Mouse (Mus musculus) central nervous system, embryonic 14 days (tissue): ENCODE data around the gene Pygo2. TPM values are rescaled to one million over a fixed set of nuclear protein-coding genes. Genes with fewer than 3 reads are reported as not detected.

Experiments
- polyA plus RNA-seq: library from polyadenylated mRNA; depleted of rRNA; stranded (reverse); fragments of >200 nt; gene quantifications from 2 replicates; pipeline ENCODE4 v1.2.3, GENCODE M21; 2012; rRNA removed

Gene Pygo2
- polyA plus RNA-seq = 63.1 and 63.3 TPM in 2 replicates

DNA sequence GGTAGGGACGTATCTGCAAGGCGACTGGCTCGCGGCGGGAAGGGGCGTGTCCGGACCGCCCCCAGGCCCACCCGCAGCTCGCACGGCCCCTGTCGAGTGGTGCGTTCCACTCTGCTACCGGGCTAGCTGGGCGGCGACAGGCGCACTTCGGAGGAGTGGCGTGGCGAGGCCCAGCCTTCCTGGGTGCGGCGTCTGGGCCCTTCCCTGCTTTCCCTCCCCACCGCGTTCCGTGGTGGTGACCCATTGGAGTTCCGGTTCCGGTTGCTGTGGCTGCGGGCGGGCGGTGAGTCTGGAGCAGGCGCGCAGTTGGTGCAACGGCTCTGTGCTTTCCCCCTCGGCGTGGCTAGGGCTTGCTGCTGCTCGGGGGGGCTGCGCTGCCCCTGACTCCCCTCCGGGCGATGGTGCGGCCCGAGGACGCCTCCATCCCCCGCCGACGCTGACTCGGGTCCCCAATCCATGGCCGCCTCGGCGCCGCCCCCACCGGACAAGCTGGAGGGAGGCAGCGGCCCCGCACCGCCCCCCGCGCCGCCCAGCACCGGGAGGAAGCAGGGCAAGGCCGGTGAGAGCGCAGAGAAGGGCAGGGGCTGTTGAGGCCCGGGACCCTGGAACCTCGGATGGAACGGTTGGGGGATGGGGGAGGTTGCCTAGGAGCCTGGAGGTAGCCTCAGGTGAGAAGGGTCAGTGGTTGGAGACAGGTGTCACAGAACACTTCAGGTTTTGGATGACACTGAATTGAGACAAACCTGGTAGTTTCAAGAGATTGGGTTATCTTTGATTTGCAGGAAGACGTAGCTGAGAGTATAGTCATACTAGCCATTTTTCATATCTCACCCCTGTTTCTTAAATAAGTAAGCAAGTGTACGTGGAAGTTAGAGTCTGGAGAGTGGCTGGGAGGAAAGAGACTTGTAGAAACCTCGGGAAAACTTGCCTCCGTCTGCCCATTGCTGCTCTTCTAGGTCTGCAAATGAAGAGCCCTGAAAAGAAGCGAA is at the start of gene Pygo2:
Gene Pygo2, plus strand, starts transcription at position 44 of the 989 bp plus-strand sequence.

DNA sequence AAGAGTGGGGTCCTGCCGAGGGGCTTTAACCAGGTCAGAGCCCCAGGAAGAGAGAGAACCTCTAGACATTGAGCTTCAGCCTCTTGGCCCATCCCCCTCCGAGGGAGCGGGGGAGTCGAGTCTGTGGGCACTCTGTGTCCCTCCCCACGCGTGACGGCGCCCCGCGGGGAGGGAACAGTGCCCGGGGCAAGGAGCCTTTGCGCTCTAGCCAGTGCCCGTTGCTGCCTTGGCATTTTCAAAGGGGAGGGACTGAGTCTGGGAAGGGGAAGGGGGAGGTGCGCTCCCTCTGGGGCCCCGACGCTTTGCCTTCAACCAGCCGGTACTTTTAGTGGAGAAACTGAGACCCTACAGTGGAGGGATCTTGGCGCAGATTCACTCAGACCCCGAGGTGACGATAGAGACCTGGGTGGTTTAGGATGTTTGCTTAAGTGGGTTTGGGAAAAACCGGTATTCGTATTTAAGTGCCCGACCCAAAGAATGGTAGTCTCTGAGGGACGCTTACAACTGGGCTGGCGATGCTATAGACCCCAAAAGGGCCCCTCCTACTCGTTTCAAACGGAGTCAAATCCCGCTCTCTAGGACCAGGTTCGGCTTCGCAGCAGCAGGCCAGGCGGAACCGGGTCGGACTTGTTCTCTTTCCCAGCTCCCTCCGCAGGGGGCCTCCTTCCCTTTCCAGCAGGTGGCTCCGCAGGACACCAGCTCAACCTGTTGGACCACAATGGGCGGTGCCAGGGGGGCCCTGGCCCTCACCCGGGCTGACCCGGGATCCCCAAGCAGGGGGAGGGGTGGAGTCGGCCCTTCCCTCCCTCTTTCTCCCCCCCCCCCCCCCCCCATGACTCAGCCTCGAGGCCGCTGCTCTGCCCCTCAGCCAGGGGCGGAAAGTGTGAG is 35.8 kb upstream of the Pygo2 start, which contains the start of gene Zbtb7b:
Gene Zbtb7b, minus strand, starts transcription at position 771 of the 888 bp plus-strand sequence.

DNA sequence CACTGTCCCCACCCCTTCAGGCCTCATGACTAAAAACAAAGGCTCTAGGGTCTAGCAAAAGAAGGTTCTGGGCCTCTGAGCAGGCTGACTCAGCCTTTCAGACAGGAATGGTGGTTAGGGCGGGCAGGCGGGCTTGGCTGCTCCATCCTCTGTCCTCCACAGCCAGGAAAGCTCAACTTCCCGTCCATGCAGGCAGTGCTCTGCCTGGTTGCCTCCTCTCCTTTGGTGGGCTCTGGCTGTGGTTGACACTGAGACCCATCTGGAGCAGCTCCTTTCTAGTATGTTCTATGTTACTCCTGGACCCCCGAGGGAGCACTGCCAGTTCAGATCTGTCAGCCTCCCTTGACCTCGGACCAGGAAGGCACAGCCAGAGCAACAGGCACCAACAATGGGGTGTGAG is 27.3 kb upstream of the Pygo2 start, which contains the start of gene Lenep:
Gene Lenep, minus strand, starts transcription at position 101 of the 400 bp plus-strand sequence.

DNA sequence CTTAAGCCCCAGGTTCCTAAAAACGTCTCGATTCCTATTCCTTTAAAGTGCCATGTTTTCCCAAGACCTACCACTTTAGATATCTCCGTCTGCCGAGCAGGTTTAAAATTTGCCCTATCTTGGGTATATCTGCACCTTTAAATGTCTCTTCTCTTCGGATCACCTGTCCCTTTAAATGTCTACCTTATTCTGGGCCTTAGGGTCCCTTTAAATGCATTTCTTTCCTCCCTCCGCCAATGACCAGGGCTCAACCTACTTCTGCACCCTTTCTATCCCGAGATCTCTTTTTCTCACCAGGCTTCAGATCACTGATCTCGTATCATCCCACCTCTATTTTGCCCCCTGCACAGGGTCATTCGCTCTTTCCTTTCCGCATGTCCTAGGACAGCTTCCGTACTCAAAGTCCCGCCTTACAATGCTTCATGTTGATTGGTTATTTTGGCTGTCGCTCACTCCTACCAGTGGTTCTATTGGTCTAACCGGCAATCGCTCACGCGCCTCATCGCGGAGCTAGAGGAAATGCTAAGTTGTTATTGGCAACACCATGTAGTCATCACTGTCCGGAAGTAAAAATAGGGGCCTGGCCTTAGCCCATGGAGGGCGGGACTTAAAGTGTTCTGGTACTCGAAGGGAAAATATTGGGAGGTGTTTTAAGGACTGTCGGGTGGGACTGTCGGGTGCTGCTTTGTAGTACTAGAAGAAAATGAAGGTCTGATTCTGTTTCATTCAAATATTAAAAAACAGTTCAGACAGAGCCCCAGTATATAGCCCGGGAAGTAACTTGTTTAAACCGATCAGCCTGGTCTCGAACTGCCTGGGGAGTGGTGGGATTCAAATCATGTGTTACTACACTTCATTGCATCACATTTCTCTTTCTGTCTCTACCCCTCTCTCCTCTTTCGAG is 18.3 kb upstream of the Pygo2 start, which contains the start of gene Flad1:
Gene Flad1, minus strand, starts transcription at position 381 of the 904 bp plus-strand sequence.

DNA sequence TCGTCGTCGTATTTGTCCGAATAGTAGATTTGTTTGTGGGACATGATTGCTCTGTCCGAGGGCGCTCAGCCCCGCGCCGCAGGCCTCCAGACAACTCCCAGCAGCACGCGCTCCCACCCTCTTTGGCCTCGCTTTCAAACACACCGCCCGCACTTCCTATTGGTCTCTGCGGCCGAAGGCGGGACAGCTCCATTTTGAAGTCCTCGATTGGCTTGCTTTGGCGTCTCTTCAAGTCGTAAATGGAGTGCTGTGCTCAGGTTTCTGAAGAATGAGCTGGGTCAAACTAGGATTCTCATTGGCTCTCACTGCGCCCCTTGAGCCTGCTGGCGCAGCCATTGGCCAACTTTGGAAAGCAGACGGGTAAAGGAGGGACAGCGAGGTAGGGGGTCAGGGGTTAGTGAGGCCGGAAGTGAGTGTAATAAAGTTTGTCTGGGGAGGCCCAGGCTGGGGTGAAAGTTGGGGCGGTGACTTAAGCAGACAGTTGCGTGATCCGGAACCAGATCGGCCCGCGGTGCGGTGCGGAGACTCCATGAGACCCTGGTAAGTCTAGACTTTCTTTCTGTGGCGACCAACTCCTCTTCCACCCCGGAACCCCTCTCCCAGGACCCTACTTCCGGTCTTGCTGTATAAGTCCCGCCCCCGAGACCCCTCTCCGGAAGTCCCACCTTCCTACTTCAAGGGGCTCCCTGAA is 11.7 kb upstream of the Pygo2 start, which contains the start of the genes Cks1b and Shc1:
Gene Cks1b, minus strand, starts transcription at position 214 of the 691 bp plus-strand sequence.
Gene Shc1, plus strand, starts transcription at position 274 of the 691 bp plus-strand sequence.

DNA sequence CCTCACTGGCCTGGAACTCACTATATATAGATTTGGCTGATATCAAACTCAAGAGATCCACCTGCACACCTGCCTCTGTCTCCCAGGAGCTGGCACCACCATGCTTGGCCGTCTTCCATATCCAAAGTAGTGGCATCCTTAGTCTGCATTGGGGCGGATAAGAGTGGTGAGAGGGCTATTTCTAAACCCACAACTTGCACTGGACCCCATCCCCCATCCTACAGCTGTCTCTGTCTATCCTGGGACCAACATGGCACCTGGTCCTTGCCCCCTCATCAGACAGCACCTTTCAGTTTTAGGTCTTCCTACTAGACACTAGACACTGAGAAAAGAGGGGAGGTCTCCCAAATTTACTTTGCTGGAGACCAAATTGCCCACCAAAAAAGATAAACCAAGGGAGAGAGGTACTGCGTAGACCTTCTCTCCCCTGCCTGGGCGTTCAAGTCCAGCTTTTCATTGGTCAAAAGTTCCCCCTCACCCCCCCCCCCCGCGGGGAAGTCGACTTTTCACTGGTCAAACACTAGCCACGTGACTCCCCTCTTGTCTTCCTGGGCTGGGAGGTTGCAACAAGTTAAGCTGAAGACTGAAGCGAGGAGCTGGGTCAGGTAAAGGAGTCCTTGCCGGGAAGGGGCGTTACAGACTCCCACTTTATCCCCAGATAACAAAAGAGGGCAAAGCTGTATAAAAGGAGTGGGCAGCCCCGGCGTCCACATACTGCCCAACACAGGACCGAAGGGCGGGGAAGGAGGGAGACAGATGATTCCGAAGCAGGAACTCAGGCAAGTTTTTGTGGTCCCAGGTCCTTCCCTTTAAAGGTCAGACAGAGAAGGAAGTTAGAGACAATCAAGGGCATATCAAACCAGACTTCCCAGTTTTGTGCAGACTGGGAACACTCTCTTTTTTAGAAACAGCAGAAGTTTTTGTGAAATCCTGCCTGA is 6.4 kb downstream of the Pygo2 start, which contains the start of gene Pbxip1:
Gene Pbxip1, plus strand, starts transcription at position 531 of the 938 bp plus-strand sequence.

GRCm38 (mm10) chr3:89454401-89455177 is 24.6 kb downstream of the Pygo2 start, which contains the start of gene Pmvk:
Gene Pmvk (plus strand): TSS chr3:89454541.

Other genes with a start within 250 kb of the Pygo2 start
- 73.1 and 87.3 TPM in 2 replicates for gene Fam189b, start 247.1 kb upstream of the Pygo2 start, polyA plus RNA-seq
- gene Gba, start 227.3 kb upstream of the Pygo2 start, polyA plus RNA-seq = 51.1 and 54.2 TPM in 2 replicates
- 175 and 182 TPM in 2 replicates for gene Thbs3, start 215.0 kb upstream of the Pygo2 start, polyA plus RNA-seq
- gene Mtx1, start 203.1 kb upstream of the Pygo2 start, polyA plus RNA-seq = 162 and 175 TPM in 2 replicates
- gene Muc1, start 201.2 kb upstream of the Pygo2 start, polyA plus RNA-seq = 9.0 and 10.7 TPM in 2 replicates
- gene Krtcap2, start 184.2 kb upstream of the Pygo2 start, polyA plus RNA-seq = 101 and 102 TPM in 2 replicates
- gene Trim46, start 183.9 kb upstream of the Pygo2 start, polyA plus RNA-seq = 104 and 109 TPM in 2 replicates
- 175 and 201 TPM in 2 replicates for gene Dpm3, start 170.9 kb upstream of the Pygo2 start, polyA plus RNA-seq
- 57.4 and 74.4 TPM in 2 replicates for gene Slc50a1, start 159.6 kb upstream of the Pygo2 start, polyA plus RNA-seq
- 12.7 and 19.2 TPM in 2 replicates for gene Efna1, start 149.1 kb upstream of the Pygo2 start, polyA plus RNA-seq
- 50.5 and 63.6 TPM in 2 replicates for gene Efna3, start 107.2 kb upstream of the Pygo2 start, polyA plus RNA-seq
- gene Efna4, start 92.2 kb upstream of the Pygo2 start, polyA plus RNA-seq = 23.2 and 25.2 TPM in 2 replicates
- 60.2 and 80.6 TPM in 2 replicates for gene Adam15, start 80.2 kb upstream of the Pygo2 start, polyA plus RNA-seq
- 0.31 and 0.36 TPM in 2 replicates for gene Dcst2, start 68.2 kb upstream of the Pygo2 start, polyA plus RNA-seq
- 0.05 and 0.10 TPM in 2 replicates for gene Dcst1, start 65.0 kb upstream of the Pygo2 start, polyA plus RNA-seq
- gene Zbtb7b, start 35.4 kb upstream of the Pygo2 start, polyA plus RNA-seq = 2.3 and 4.1 TPM in 2 replicates
- gene Lenep, start 27.4 kb upstream of the Pygo2 start, polyA plus RNA-seq = 4.3 and 5.9 TPM in 2 replicates
- gene Flad1, start 18.3 kb upstream of the Pygo2 start, polyA plus RNA-seq = 44.4 and 51.7 TPM in 2 replicates
- gene Cks1b, start 11.8 kb upstream of the Pygo2 start, polyA plus RNA-seq = 129 and 142 TPM in 2 replicates
- gene Shc1, start 11.8 kb upstream of the Pygo2 start, polyA plus RNA-seq = 28.8 and 52.2 TPM in 2 replicates
- gene Pbxip1, start 6.5 kb downstream of the Pygo2 start, polyA plus RNA-seq = 11.9 and 16.8 TPM in 2 replicates
- gene Pmvk, start 24.3 kb downstream of the Pygo2 start, polyA plus RNA-seq = 74.1 and 83.7 TPM in 2 replicates
- gene Kcnn3, start 90.0 kb downstream of the Pygo2 start, polyA plus RNA-seq = 9.8 and 11.5 TPM in 2 replicates